Mouse (Mus musculus) kidney, embryonic 15.5 days (tissue): Measurements from ENCODE around the gene Pcgf1. TPM values are rescaled to one million over a fixed set of nuclear protein-coding genes. Genes with fewer than 3 reads are reported as not detected.

Experiments used
- ATAC-seq: fragments of 200-750 bp; cut with Nextera tagmentation; replicated peaks from 2 replicates; pipeline ENCODE4 v1.8.0; 2017; ENCODE audit warnings: moderate TSS enrichment; ENCODE audit not compliant: low FRiP score
- H3K27ac ChIP-seq: fragments of 300-500 bp; sonication (generic); 2 replicates; pipeline ENCODE4 v1.5.1; 2015; ENCODE audit warnings: mild to moderate bottlenecking, inconsistent platforms
- H3K27me3 ChIP-seq: fragments of 300-500 bp; sonication (generic); 2 replicates; pipeline ENCODE4 v1.6.1; 2015; ENCODE audit warnings: inconsistent platforms
- H3K36me3 ChIP-seq: fragments of 300-500 bp; sonication (generic); 2 replicates; pipeline ENCODE4 v1.6.1; 2015; ENCODE audit warnings: inconsistent platforms
- H3K4me1 ChIP-seq: fragments of 300-500 bp; sonication (generic); 2 replicates; pipeline ENCODE4 v1.6.1; 2015; ENCODE audit warnings: inconsistent platforms
- H3K4me2 ChIP-seq: fragments of 300-500 bp; sonication (generic); 2 replicates; pipeline ENCODE4 v1.6.1; 2015; ENCODE audit warnings: moderate library complexity, mild to moderate bottlenecking, inconsistent platforms
- H3K4me3 ChIP-seq: fragments of 300-500 bp; sonication (generic); replicated peaks from 2 replicates; pipeline ENCODE4 v1.5.1; 2015; ENCODE audit warnings: mild to moderate bottlenecking, inconsistent platforms
- H3K9ac ChIP-seq: fragments of 300-500 bp; sonication (generic); 2 replicates; pipeline ENCODE4 v1.6.1; 2015; ENCODE audit warnings: mild to moderate bottlenecking, inconsistent platforms
- H3K9me3 ChIP-seq: fragments of 300-500 bp; sonication (generic); replicated peaks from 2 replicates; pipeline ENCODE4 v1.6.1; 2016; ENCODE audit warnings: inconsistent platforms
- WGBS: fragments of 180-500 bp; shearing (Covaris S2); methylation state at CpG from one replicate; pipeline ENCODE4 v1.1.7; 2015; ENCODE audit warnings: mixed read lengths; 5-methylcytosine and 5-hydroxymethylcytosine counted together
- polyA plus RNA-seq: library from polyadenylated mRNA; unstranded; fragments of >200 nt; fragmentation: Nextera tagmentation; extraction: Ambion mirVana; gene quantifications from 2 replicates; pipeline ENCODE4 v1.2.1, GENCODE M21; 2015

Gene Pcgf1
- polyA plus RNA-seq, 1 experiment from 2014 or later, result 37.8 TPM

DNA sequence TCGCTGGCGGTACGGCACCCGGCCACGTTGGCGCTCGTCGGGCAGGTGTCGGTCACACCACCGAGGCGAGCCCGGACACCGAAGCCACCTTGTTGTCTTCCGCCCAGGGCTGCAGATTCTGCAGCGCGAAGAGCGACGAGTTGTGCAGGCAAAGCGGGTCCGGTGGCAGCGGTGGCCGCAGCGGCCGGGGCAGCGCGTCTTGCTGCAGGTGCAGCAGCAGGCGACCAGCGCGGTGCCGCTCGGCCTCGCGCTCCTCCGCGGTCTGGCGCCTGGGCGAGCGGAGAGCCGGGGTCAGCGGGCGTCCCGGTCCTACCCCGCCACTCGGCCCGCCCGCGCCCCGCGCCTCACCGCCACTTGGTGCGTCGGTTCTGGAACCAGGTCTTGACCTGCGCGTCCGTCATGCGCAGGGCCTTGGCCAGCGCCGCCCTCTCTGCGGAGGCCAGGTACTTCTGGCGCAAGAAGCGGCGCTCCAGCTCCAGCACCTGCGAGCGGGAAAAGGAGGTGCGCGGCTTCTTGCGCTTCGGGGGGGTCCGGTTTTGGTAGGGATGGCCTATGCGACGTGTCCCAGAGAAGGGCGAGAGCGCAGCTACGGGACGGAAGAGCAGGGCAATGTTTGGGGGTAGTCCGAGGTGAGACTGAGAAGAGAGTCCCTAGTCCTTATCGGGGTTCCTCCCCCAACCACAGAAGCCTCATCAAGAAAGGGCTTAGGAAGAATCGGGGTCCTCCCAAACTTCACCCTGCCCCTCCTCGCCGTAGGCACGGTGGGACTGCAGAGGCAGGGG, 8.8 kb upstream of the Pcgf1 start:
- H3K9ac ChIP-seq, result no peak overlapping the region

DNA sequence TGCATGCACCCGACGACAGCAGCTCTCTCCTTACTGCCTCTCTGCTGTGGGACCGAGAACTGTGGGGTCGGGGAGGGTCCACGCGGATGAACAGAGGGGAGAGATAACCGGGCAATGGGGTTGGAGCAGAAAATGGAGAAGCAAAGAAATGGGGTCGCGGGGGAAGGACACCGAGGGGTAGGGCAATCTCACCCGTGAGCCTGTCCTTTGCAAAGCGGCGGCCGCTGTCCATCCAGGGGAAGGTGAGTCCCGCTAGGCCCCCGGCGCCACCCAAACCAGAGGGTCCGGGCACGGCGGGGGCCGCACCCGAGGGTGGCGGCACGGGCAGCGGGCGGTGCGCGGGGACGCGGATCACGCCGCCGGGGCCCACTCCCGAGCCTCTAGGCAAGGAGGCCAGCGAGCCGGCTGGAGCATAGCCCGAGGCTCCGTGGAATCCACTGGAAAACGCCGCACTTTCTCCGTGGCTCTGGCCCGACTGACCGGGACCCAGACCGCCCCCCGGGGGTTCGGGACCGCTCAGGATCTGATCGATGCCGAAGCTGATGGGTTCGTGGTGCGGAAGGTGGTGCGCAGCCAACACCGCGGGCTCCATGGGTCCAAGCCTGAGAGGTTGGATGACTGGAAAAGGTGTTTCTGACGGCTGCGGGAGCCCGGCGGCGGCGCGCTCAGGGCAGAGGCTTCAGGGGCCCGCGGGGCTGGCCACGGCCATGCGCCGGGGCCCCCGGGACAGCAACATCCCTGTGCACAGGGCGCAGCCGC, 8.0 kb upstream of the Pcgf1 start:
- WGBS, result under 1% methylated on average over 62 of the region's 69 CpGs
- Histone ChIP-seq H3K4me2 (peak overlapping the region; percentile 62), H3K9ac (no peak overlapping the region), H3K36me3 (no peaks in the 10 kb centered on the region), H3K27me3 (peaks cover 99% of the 10 kb centered on the region), H3K9me3 (no peaks in the 10 kb centered on the region), H3K4me3 (peak overlapping the region; percentile 41), H3K27ac (no peak overlapping the region), H3K4me1 (peaks cover 33% of the 10 kb centered on the region)
- peak; percentile 37; the same call in 1 of the 2 replicates for ATAC-seq

More for the DNA sequence above, 8.8 kb upstream of the Pcgf1 start:
- Histone ChIP-seq H3K27ac (no peak overlapping the region), H3K4me1 (peaks cover 33% of the 10 kb centered on the region), H3K9me3 (no peaks in the 10 kb centered on the region), H3K27me3 (peaks cover 99% of the 10 kb centered on the region), H3K4me2 (peak overlapping the region; percentile 62), H3K36me3 (no peaks in the 10 kb centered on the region), H3K4me3 (peak overlapping the region; percentile 41)
- WGBS, result under 1% methylated on average over 81 of the region's 81 CpGs
- ATAC-seq, result no peak

DNA sequence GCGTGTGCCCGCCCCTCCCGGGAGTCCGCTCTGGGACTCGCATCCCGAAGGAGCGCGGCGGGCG, 7.6 kb upstream of the Pcgf1 start, which contains the start of gene Tlx2:
Tlx2 (minus strand) TSS at position 47 of the 64 bp plus-strand sequence.
- 1% methylated on average over 10 of the region's 10 CpGs for WGBS
- Histone ChIP-seq H3K4me3 (peak within 1 kb of the TSS; percentile 41), H3K27me3 (peaks cover 99% of the 10 kb centered on the region), H3K27ac (0 out of 2 replicates have a peak within 1 kb of the TSS, but pooled peaks have one; percentile 4), H3K4me1 (peaks cover 33% of the 10 kb centered on the region), H3K4me2 (peak within 1 kb of the TSS; percentile 62), H3K36me3 (no peaks in the 10 kb centered on the region), H3K9me3 (no peaks in the 10 kb centered on the region), H3K9ac (no peak within 1 kb of the TSS)
- ATAC-seq, result no peak

DNA sequence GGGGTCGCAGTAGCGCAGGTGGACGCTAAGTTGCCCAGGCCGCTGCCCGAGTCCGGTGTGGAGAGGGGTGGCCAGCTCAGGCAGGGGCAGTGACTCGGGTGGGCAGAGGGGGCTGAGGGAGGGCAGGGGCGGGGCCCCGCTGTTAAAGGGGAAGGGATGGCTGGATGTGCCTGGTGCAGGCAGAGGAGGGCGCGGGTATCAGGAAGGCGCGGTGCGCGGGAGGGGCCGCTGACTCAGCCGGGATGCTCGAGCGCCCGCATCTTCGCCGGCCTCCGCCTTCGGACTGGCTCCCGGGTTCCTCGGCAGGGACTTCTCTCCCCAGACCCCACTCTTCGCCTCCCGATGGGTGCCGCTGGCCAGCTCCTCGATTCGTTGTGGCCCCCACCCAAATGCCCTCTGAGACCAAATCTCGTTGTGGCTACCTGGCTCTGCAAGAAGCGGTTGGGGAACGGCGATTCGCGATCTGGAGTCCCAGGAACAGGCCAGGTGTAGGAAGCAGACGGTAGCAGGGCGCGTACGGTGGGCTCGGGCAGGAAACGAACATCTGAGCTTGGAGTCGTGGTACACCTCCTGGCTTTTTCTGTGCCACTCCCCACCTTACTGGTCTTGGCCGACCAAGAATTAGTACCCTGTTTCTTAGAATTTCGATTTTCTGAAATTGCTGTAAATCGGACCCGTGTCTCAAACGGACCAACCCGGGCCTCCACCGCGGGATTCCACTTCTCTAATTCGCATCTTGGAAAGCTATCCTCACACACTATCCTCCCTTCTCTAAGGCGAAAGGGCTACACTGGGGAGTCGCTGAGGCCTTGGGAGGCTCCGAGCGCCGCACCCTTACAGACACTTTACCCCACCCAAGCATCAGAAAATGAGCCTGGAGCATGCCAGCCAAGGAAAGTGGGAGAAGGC, 7.1 kb upstream of the Pcgf1 start:
- ATAC-seq, result peak; percentile 37; the same call in 1 of the 2 replicates
- WGBS, result under 1% methylated on average over 58 of the region's 58 CpGs
- Histone ChIP-seq H3K4me2 (peak overlapping the region; percentile 62), H3K27me3 (peaks cover 99% of the 10 kb centered on the region), H3K9ac (no peak overlapping the region), H3K4me3 (peak overlapping the region; percentile 41), H3K4me1 (peaks cover 33% of the 10 kb centered on the region), H3K27ac (no peak overlapping the region), H3K9me3 (no peaks in the 10 kb centered on the region), H3K36me3 (no peaks in the 10 kb centered on the region)

DNA sequence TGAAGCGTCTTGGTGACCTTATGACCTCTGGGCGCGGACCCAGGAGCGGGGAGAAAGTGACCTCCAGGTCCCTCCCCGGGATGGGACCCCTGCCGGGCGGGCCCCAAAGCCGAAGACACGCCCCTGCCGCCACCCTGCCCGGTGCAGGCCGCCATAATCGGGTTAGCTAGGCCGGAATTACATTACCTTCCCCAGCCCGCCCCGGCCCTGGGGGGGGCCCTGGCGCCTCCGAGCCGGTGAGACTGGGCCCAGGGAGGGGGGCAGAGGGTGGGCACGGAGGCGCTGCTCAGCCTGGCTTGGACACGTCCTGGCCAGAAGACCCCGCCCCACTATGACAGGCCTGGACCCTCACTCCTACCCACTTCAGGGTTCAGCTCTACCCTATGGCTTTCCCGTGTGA, 6.4 kb upstream of the Pcgf1 start:
- 0 out of 2 replicates have a peak overlapping the region, but pooled peaks have one; percentile 4 for H3K27ac ChIP-seq
- peak; percentile 23; the same call in 1 of the 2 replicates for ATAC-seq
- H3K4me3 ChIP-seq, result peak overlapping the region; percentile 41

DNA sequence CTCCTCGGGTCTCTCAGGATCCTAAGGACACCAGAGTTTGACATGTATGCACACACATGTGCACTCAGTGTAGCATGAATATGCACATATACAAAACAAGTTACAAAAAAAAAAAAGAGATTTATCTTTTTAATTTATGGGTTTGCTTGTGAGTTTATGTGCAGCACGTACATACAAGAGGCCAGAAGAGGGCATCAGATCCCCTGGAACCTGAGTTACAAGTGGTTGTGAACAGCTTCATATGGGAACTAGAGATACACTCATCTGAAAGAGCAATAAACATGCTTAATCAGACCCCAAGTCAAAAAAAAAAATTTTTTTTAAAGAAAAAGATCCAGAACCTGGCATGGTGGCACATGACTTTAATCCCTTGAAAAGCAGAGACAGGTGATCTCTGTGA, 2.7 kb upstream of the Pcgf1 start:
- H3K9ac ChIP-seq, result no peak overlapping the region
- WGBS, result 30% methylated on average over 2 of the region's 2 CpGs
- peaks cover 36% of the 10 kb centered on the region for H3K4me1 ChIP-seq
- no peak overlapping the region for H3K27ac ChIP-seq
- peaks cover 72% of the 10 kb centered on the region for H3K27me3 ChIP-seq
- no peaks in the 10 kb centered on the region for H3K9me3 ChIP-seq
- no peak for ATAC-seq
- no peak overlapping the region for H3K4me3 ChIP-seq
- no peak overlapping the region for H3K4me2 ChIP-seq
- H3K36me3 ChIP-seq, result peaks cover 4% of the 10 kb centered on the region

More for the DNA sequence above, 6.4 kb upstream of the Pcgf1 start:
- no peaks in the 10 kb centered on the region for H3K9me3 ChIP-seq
- WGBS, result 2% methylated on average over 24 of the region's 24 CpGs
- peaks cover 33% of the 10 kb centered on the region for H3K4me1 ChIP-seq
- H3K4me2 ChIP-seq, result peak overlapping the region; percentile 62
- H3K9ac ChIP-seq, result no peak overlapping the region
- no peaks in the 10 kb centered on the region for H3K36me3 ChIP-seq
- peaks cover 99% of the 10 kb centered on the region for H3K27me3 ChIP-seq

DNA sequence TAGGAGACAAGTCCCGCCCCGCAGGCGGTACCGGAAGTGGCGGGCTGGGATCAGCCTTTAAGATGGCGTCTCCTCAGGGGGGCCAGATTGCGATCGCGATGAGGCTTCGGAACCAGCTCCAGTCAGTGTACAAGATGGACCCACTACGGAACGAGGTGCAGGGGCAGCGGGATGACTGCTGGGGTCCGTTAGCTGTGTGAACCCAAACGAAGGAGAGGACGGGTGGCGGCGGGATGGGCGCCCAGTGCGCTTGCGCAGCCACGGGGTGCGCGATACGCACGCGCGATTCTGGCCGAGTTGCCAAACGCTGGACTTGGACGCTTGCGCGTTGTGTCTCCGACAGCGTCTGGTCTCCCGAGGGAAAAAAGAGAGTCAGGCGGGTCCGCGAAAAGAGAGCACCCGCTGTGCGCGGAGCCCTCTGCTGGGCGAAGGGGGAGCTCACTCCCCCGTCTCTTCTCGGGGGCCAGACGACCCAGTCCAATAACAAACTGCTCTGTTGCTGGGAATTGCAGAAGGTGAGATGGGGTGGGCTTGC, 722 bp downstream of the Pcgf1 start:
- peaks cover 29% of the 10 kb centered on the region for H3K36me3 ChIP-seq
- H3K9me3 ChIP-seq, result no peaks in the 10 kb centered on the region
- peak overlapping the region; percentile 92 for H3K27ac ChIP-seq
- under 1% methylated on average over 46 of the region's 46 CpGs for WGBS
- H3K4me3 ChIP-seq, result peak overlapping the region; percentile 68
- H3K27me3 ChIP-seq, result peaks cover 48% of the 10 kb centered on the region
- H3K9ac ChIP-seq, result peak overlapping the region; percentile 77
- H3K4me1 ChIP-seq, result peaks cover 34% of the 10 kb centered on the region
- ATAC-seq, result peak; percentile 92
- peak overlapping the region; percentile 98 for H3K4me2 ChIP-seq

DNA sequence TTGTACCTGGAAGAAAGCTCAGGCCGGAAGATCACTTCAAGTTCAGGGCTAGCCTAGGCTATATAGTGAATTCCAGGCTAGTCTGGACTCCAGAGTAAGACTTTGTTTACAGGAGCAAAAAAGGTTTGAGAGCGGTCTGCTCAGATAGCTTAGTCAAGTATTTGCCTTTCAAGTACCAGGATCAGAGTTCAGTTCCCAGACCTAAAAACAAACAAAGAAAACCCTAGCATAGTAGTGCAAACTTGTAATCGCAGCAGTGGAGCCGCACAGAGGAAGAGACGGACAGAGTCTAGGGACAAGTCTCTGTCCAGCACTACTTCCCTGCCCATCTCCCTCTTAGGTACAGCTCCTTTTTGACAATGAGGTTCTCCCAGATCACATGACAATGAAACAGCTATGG, 2.5 kb downstream of the Pcgf1 start:
- 95% methylated on average over 5 of the region's 5 CpGs for whole genome bisulfite sequencing
- Histone ChIP-seq H3K36me3 (peaks cover 29% of the 10 kb centered on the region), H3K9me3 (no peaks in the 10 kb centered on the region), H3K4me3 (no peak overlapping the region), H3K27me3 (peaks cover 47% of the 10 kb centered on the region), H3K27ac (no peak overlapping the region), H3K9ac (no peak overlapping the region), H3K4me1 (peaks cover 52% of the 10 kb centered on the region), H3K4me2 (no peak overlapping the region)
- ATAC-seq, result no peak

DNA sequence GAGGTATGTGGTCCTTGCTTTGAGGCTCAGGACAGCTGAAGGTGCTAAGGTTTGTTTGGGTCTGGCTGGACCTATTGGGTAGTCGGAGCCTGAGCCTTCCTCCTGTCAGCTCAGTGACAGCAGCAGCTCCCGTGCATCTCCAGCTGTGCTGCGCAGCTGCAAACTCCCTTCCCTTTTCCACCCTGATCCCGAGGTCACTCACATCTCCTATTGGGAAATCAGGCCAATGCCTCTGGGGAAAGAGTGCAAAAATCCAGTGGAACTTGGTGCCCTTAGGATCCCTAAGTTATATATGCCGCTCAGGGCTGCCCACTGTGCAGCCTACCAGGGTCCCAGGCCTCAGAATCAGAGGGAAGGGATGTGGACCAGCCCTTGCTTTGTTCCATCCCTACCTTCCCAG, 5.8 kb downstream of the Pcgf1 start:
- WGBS, result 20% methylated on average over 5 of the region's 5 CpGs
- Histone ChIP-seq H3K9me3 (no peaks in the 10 kb centered on the region), H3K36me3 (peaks cover 29% of the 10 kb centered on the region), H3K27me3 (peaks cover 58% of the 10 kb centered on the region), H3K9ac (no peak overlapping the region), H3K4me3 (no peak overlapping the region), H3K27ac (peak overlapping the region; percentile 65), H3K4me2 (peak overlapping the region; percentile 33; the same call in 1 of the 2 replicates), H3K4me1 (peaks cover 79% of the 10 kb centered on the region)
- no peak for ATAC-seq

DNA sequence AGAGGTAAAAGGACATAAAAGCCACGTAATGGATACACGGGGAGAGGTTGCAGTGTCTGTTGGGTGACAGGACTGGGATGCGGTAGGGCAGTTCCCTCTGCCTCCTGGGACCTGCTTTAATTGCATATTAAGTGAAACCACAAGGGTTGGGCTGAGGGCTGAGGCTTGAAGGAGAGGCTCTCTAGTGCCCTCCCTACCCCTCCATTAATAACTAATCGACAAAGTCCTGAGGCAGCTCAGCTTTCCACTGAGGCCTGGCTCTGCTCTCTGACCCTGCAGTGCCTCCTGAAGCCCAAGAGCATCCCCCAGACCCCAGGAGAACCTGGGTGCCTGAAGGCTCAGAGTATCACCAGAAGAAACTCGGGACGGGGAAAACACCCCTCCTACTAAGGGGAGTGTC, 6.8 kb downstream of the Pcgf1 start:
- Histone ChIP-seq H3K27ac (peak overlapping the region; percentile 65), H3K9me3 (no peaks in the 10 kb centered on the region), H3K4me2 (peak overlapping the region; percentile 33), H3K27me3 (peaks cover 66% of the 10 kb centered on the region), H3K4me3 (no peak overlapping the region), H3K9ac (no peak overlapping the region), H3K36me3 (peaks cover 29% of the 10 kb centered on the region), H3K4me1 (peaks cover 76% of the 10 kb centered on the region)
- 8% methylated on average over 6 of the region's 6 CpGs for WGBS
- ATAC-seq, result peak; percentile 49

DNA sequence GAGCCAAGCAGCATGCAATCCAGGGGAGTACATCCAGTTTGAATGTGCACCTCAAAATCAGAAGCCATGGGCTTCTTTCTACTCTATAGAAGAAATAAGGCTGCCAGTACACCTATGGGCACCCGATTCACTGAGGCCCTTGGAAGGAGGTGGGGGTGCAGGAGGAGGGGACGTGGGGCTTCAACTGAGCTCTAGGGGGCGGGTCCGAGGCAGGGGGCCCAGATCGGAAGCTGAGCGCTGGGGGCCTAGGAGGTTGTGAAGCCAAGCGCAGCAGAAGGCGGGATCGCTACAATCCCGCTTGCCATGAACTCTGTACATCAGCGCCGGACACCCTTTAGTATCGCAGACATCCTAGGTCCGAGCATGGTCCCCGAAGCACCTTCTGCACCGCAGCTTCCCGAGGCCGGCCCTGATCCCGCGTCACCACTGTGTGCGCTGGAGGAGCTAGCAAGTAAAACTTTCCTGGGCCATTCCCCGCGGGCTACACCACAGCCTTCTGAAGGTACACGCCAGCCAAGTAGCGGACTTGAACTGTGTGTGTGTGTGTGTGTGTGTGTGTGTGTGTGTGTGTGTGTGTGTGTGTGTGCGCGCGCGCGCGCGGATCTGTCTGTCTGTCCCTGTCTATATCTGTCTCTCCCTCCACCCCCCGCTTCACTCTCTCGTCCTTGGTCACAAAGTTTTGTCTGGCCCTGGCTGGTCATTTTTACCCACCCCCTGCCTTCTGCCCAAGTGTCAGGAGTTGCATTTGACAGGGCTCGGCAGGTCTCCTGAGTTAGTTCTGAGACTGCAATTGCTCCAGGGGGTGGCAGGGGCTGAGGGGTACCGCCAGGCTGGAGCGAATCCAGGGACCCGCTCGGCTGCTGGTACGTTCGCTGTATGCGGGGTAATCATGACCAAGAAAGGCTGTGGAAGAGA, 8.7 kb downstream of the Pcgf1 start, which contains the start of gene Lbx2:
Lbx2 (plus strand) TSS at position 247 of the 915 bp plus-strand sequence.
- ATAC-seq, result peak; percentile 23
- Histone ChIP-seq H3K27me3 (peaks cover 66% of the 10 kb centered on the region), H3K9ac (peak within 1 kb of the TSS; percentile 34; the same call in 1 of the 2 replicates), H3K4me2 (peak within 1 kb of the TSS; percentile 69), H3K4me3 (peak within 1 kb of the TSS; percentile 39), H3K4me1 (peaks cover 68% of the 10 kb centered on the region), H3K27ac (peak within 1 kb of the TSS; percentile 30; the same call in 1 of the 2 replicates), H3K9me3 (no peaks in the 10 kb centered on the region), H3K36me3 (peaks cover 10% of the 10 kb centered on the region)
- WGBS, result 2% methylated on average over 42 of the region's 42 CpGs
